Mouse (Mus musculus): ENCODE data around the gene P2ry12.

GRCm38 (mm10) chr3:59194938-59195337 is 67.7 kb downstream of the P2ry12 start, which contains the start of gene Gpr87:
- TF ChIP-seq CTCF (IDR thresholded peaks at IDR 0.05) (no peak), EP300 (IDR thresholded peaks at IDR 0.05) (no peak)
